Mouse (Mus musculus) stomach, postnatal 0 days (tissue): Measurements from ENCODE around the gene Actr3. TPM values are rescaled to one million over a fixed set of nuclear protein-coding genes. Genes with fewer than 3 reads are reported as not detected.

Source experiments
- ATAC-seq: fragments of 200-750 bp; cut with Nextera tagmentation; 2 replicates; pipeline ENCODE4 v1.8.0; 2017; ENCODE audit not compliant: low FRiP score, low TSS enrichment
- DNase-seq: peaks from one replicate; pipeline ENCODE4 v3.0.0-alpha.2; 2016; ENCODE audit warnings: low spot score
- H3K27ac ChIP-seq: fragments of 300-500 bp; sonication (generic); replicated peaks from 2 replicates; pipeline ENCODE4 v1.5.1; 2014; ENCODE audit warnings: mild to moderate bottlenecking, control low read depth
- H3K27me3 ChIP-seq: fragments of 300-500 bp; sonication (generic); 2 replicates; pipeline ENCODE4 v1.6.1; 2014; ENCODE audit warnings: low read length; ENCODE audit not compliant: control insufficient read depth, insufficient read depth
- H3K36me3 ChIP-seq: fragments of 300-500 bp; sonication (generic); 2 replicates; pipeline ENCODE4 v1.6.1; 2014; ENCODE audit warnings: low read length, mixed read lengths; ENCODE audit not compliant: control insufficient read depth, insufficient read depth
- H3K4me1 ChIP-seq: fragments of 300-500 bp; sonication (generic); replicated peaks from 2 replicates; pipeline ENCODE4 v1.6.1; 2014; ENCODE audit warnings: antibody characterized with exemption; ENCODE audit not compliant: control insufficient read depth, insufficient read depth
- H3K4me2 ChIP-seq: fragments of 300-500 bp; sonication (generic); replicated peaks from 2 replicates; pipeline ENCODE4 v1.6.1; 2014; ENCODE audit warnings: low read depth, mild to moderate bottlenecking, control low read depth, moderate library complexity
- H3K4me3 ChIP-seq: fragments of 300-500 bp; sonication (generic); 2 replicates; pipeline ENCODE4 v1.5.1; 2014; ENCODE audit warnings: low read depth, low read length, control low read depth
- H3K9ac ChIP-seq: fragments of 300-500 bp; sonication (generic); 2 replicates; pipeline ENCODE4 v1.6.1; 2014; ENCODE audit warnings: mild to moderate bottlenecking, low read length, control low read depth, mixed read lengths
- H3K9me3 ChIP-seq: fragments of 300-500 bp; sonication (generic); 2 replicates; pipeline ENCODE4 v1.6.1; 2016; ENCODE audit warnings: low read length; ENCODE audit not compliant: control insufficient read depth
- CTCF ChIP-seq: IDR thresholded peaks from 2 replicates; pipeline ENCODE4 v1.5.1; 2016; ENCODE audit warnings: antibody characterized with exemption, low read depth, mild to moderate bottlenecking, moderate library complexity
- EP300 ChIP-seq: optimal IDR thresholded peaks from 2 replicates; pipeline ENCODE3; 2016; ENCODE audit warnings: antibody characterized with exemption
- WGBS: fragments of 180-500 bp; shearing (Covaris S2); extraction: QIAGEN DNeasy Blood & Tissue Kit; methylation state at CpG from one replicate; pipeline ENCODE4 v1.1.7; 2014; 5-methylcytosine and 5-hydroxymethylcytosine counted together
- polyA plus RNA-seq: library from polyadenylated mRNA; unstranded; fragments of >200 nt; fragmentation: Nextera tagmentation; extraction: Ambion mirVana; gene quantifications from 2 replicates; pipeline ENCODE4 v1.2.1, GENCODE M21; 2015

The Actr3 gene
- 245 and 251 TPM in 2 replicates for polyA plus RNA-seq

- Histone ChIP-seq H3K27me3 (no peaks in the 10 kb centered on the region), H3K9ac (peak within 1 kb of the TSS; percentile 97), H3K4me2 (peak within 1 kb of the TSS; percentile 61), H3K4me3 (peak within 1 kb of the TSS; percentile 90), H3K27ac (peak within 1 kb of the TSS; percentile 99), H3K4me1 (no peaks in the 10 kb centered on the region), H3K9me3 (no peaks in the 10 kb centered on the region), H3K36me3 (no peaks in the 10 kb centered on the region)
- no peak for TF ChIP-seq CTCF
- peak; percentile 76 for TF ChIP-seq EP300
- under 1% methylated on average over 45 of the region's 59 CpGs for WGBS
- DNase-seq: peak; percentile 100
- ATAC-seq: peak; percentile 97
These were observed at the start of gene Actr3 for GRCm38 (mm10) chr1:125435369-125436135. Gene Actr3, minus strand, starts transcription at chr1:125435727.

- Histone ChIP-seq H3K36me3 (no peaks in the 10 kb centered on the region), H3K9ac (no peak overlapping the region), H3K27ac (peak overlapping the region; percentile 74), H3K27me3 (no peaks in the 10 kb centered on the region), H3K4me2 (no peak overlapping the region), H3K4me1 (no peaks in the 10 kb centered on the region), H3K4me3 (no peak overlapping the region), H3K9me3 (no peaks in the 10 kb centered on the region)
- no peak for DNase-seq
- TF ChIP-seq EP300: no peak
- TF ChIP-seq CTCF: no peak
- ATAC-seq: peak; percentile 58; the same call in 1 of the 2 replicates
- 46% methylated on average over 10 of the region's 10 CpGs for WGBS
These were observed 47.1 kb upstream of the Actr3 start for GRCm38 (mm10) chr1:125482459-125483287.

GRCm38 (mm10) chr1:125481842-125482241 is 46.3 kb upstream of the Actr3 start:
- ATAC-seq: peak; percentile 79
- no peak for DNase-seq
- H3K27ac ChIP-seq: 0 out of 2 replicates have a peak overlapping the region, but pooled peaks have one; percentile 9
- no peaks in the 10 kb centered on the region for H3K27me3 ChIP-seq
- H3K4me2 ChIP-seq: no peak overlapping the region
- no peak for TF ChIP-seq CTCF
- no peak for TF ChIP-seq EP300
- H3K4me1 ChIP-seq: no peaks in the 10 kb centered on the region
- no peak overlapping the region for H3K9ac ChIP-seq
- no peaks in the 10 kb centered on the region for H3K9me3 ChIP-seq
- no peak overlapping the region for H3K4me3 ChIP-seq
- no peaks in the 10 kb centered on the region for H3K36me3 ChIP-seq

- 77% methylated on average over 6 of the region's 6 CpGs for WGBS
- H3K4me3 ChIP-seq: no peak overlapping the region
- H3K4me2 ChIP-seq: no peak overlapping the region
- H3K9me3 ChIP-seq: no peaks in the 10 kb centered on the region
- H3K36me3 ChIP-seq: no peaks in the 10 kb centered on the region
- ATAC-seq: no peak
- no peak overlapping the region for H3K9ac ChIP-seq
- no peak overlapping the region for H3K27ac ChIP-seq
- no peaks in the 10 kb centered on the region for H3K4me1 ChIP-seq
- no peaks in the 10 kb centered on the region for H3K27me3 ChIP-seq
- TF ChIP-seq EP300: no peak
- DNase-seq: no peak
These were observed 43.1 kb upstream of the Actr3 start for GRCm38 (mm10) chr1:125478588-125478987.

GRCm38 (mm10) chr1:125475961-125476682 is 40.6 kb upstream of the Actr3 start:
- 0 out of 2 replicates have a peak overlapping the region, but pooled peaks have one; percentile 20 for H3K27ac ChIP-seq
- no peaks in the 10 kb centered on the region for H3K36me3 ChIP-seq
- H3K27me3 ChIP-seq: no peaks in the 10 kb centered on the region
- H3K4me2 ChIP-seq: no peak overlapping the region
- ATAC-seq (peak; percentile 70), DNase-seq (peak; percentile 23)
- no peaks in the 10 kb centered on the region for H3K4me1 ChIP-seq
- no peak overlapping the region for H3K9ac ChIP-seq
- 30% methylated on average over 6 of the region's 6 CpGs for WGBS
- H3K4me3 ChIP-seq: no peak overlapping the region
- peak; percentile 35 for TF ChIP-seq EP300
- no peak for TF ChIP-seq CTCF
- no peaks in the 10 kb centered on the region for H3K9me3 ChIP-seq
